Mouse (Mus musculus): ENCODE data around the gene Msh2.

Gene Msh2

GRCm38 (mm10) chr17:87698996-87699765, 27.1 kb downstream of the Msh2 start:
- in situ Hi-C loops (cut with MboI, MseI), result no loop called here

GRCm38 (mm10) chr17:87700101-87700500, 28.0 kb downstream of the Msh2 start:
- in situ Hi-C loops (cut with MboI, MseI), result no loop called here

- in situ Hi-C loops (cut with MboI, MseI), result no loop called here
These were observed 52.6 kb downstream of the Msh2 start for GRCm38 (mm10) chr17:87724727-87725126.

- in situ Hi-C loops (cut with MboI, MseI), result no loop called here
These were observed 54.6 kb downstream of the Msh2 start for GRCm38 (mm10) chr17:87726489-87727356.

GRCm38 (mm10) chr17:87731962-87732361, 59.8 kb downstream of the Msh2 start:
- in situ Hi-C loops (cut with MboI, MseI), result no loop called here

GRCm38 (mm10) chr17:87734471-87734870, 62.3 kb downstream of the Msh2 start:
- in situ Hi-C loops (cut with MboI, MseI), result no loop called here

- in situ Hi-C loops (cut with MboI, MseI), result no loop called here
These were observed 65.0 kb downstream of the Msh2 start for GRCm38 (mm10) chr17:87737144-87737543.

- in situ Hi-C loops (cut with MboI, MseI), result no loop called here
These were observed 67.7 kb downstream of the Msh2 start for GRCm38 (mm10) chr17:87739835-87740234.

GRCm38 (mm10) chr17:87744985-87745925, 73.1 kb downstream of the Msh2 start:
- in situ Hi-C loops (cut with MboI, MseI), result no loop called here

GRCm38 (mm10) chr17:87745926-87746888, 74.1 kb downstream of the Msh2 start:
- in situ Hi-C loops (cut with MboI, MseI), result no loop called here

GRCm38 (mm10) chr17:87760315-87760714, 88.2 kb downstream of the Msh2 start:
- in situ Hi-C loops (cut with MboI, MseI), result no loop called here

GRCm38 (mm10) chr17:87763146-87763545, 91.0 kb downstream of the Msh2 start:
- in situ Hi-C loops (cut with MboI, MseI), result no loop called here

GRCm38 (mm10) chr17:87765031-87765430, 92.9 kb downstream of the Msh2 start:
- in situ Hi-C loops (cut with MboI, MseI), result loop anchor here (5.0 kb wide), 2 partner anchors 77 to 187 kb away; no protein-coding TSS in a partner anchor

- in situ Hi-C loops (cut with MboI, MseI), result loop anchor here (5.0 kb wide), 2 partner anchors 75 to 185 kb away; no protein-coding TSS in a partner anchor
These were observed 94.8 kb downstream of the Msh2 start for GRCm38 (mm10) chr17:87766888-87767287.

GRCm38 (mm10) chr17:87770766-87771165, 98.6 kb downstream of the Msh2 start:
- in situ Hi-C loops (cut with MboI, MseI), result no loop called here

GRCm38 (mm10) chr17:87773175-87773574, 101.0 kb downstream of the Msh2 start:
- in situ Hi-C loops (cut with MboI, MseI), result no loop called here

Data from regulatory T cell (primary cell).